Mouse (Mus musculus) right cerebral cortex, postnatal 36 days (tissue): ENCODE measurements around the gene Vps52.
"Not testable (repeated sequence)": the region's sequence is repeated elsewhere in the genome, so short reads cannot be mapped to it uniquely, and the experiment has no call there.

Source experiments
- DNase-seq, 2 experiments: peaks; one replicate each; pipeline ENCODE4 v3.0.0; 2022; ENCODE audit warnings: low spot score in 2 of 2, mixed read lengths in 1 of 2

The Vps52 gene

DNA sequence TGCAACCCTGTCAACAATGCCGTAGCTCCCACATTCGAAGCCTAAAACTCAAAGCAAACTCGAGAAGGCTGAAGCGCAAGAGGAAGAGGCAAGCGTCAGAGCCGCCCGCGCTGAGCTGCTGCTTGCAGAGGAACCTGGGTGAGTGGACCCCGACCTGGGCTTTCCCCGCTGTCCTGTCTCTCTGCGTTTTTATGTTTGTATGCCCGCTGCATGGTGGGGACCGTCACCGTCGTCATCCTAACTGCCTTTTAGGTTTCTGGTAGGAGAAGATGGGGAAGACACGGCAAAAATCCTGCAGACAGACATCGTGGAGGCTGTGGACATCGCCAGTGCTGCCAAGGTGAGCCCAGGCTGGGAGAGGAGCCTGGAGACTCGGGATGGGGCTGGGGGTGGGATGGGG is 14.2 kb upstream of the Vps52 start:
- no peak for DNase-seq

DNA sequence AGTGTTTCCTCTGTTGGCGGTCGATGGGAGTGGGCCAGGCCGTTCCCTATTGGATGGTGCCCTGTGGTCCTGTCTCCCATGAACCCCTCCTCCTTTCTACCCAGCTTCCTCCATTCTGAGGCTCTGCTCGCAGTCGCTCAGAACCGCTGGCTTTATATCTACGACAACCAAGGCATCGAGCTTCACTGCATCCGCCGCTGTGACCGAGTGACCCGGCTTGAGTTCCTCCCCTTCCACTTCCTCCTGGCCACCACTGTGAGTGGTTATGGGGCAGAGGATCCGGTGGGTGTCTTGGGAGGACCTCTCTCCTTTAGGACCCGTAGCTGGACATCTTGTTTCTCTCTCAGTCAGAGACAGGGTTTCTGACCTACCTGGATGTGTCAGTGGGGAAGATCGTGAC is 12.2 kb upstream of the Vps52 start:
- DNase-seq = no peak

DNA sequence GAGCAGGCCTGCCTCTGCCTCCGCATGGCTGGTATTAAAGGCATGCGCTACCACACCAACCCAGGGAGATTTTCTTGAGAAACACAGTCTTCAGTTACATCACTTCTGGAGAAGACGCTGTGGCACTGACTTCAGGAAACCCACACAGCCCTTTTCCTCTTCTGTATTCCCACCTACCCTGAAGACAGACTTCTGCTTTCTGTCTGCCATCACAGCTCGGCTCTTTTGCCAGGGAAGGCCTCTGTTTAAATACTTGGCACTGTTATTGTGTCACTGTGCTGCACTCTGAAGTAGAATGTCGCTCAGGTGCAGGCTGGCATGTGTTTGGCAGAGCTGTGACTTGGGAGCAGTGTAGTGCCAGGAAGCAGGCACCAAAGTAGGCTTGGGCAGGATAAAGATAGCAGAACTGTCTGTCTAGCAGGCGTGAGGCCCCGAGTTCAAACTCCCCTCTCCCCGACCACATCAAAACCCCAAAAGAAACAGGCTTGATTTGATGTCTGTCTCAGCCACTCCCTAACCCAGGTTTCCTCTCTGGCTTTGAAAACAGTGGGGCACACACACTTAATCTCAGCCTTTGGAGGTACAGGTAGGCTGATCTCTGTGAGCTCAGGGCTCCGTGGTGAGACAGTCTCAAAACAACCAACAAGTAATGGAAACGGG is 8.1 kb upstream of the Vps52 start:
- no peak for DNase-seq

DNA sequence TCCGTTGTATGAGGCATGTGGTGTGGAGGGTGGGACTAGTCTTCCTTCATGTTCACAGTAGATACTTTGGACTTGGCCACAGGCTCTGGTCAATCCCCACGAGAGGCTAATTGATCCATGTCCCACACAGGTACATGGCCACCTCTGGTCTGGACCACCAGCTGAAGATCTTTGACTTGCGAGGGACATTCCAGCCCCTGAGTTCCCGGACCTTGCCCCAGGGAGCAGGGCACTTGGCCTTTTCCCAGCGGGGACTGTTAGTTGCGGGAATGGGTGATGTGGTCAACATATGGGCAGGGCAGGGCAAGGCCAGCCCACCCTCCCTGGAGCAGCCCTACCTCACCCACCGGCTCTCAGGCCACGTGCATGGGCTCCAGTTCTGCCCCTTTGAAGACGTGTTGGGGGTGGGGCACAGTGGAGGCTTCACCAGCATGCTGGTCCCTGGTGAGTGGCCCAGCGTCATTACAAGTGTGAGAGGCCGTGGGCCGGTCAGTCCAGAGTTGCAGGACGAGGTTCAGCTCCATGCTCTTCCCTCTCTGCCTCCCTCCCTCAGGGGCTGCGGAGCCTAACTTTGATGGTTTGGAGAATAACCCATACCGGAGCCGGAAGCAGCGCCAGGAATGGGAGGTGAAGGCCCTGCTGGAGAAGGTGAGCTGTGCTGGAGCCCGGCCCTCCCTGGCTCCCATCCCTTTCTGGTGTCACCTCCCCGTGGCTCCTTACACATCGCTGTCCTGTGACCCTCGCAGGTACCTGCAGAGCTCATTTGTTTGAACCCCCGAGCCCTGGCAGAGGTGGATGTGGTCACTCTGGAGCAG is 7.3 kb upstream of the Vps52 start:
- no peak for DNase-seq

DNA sequence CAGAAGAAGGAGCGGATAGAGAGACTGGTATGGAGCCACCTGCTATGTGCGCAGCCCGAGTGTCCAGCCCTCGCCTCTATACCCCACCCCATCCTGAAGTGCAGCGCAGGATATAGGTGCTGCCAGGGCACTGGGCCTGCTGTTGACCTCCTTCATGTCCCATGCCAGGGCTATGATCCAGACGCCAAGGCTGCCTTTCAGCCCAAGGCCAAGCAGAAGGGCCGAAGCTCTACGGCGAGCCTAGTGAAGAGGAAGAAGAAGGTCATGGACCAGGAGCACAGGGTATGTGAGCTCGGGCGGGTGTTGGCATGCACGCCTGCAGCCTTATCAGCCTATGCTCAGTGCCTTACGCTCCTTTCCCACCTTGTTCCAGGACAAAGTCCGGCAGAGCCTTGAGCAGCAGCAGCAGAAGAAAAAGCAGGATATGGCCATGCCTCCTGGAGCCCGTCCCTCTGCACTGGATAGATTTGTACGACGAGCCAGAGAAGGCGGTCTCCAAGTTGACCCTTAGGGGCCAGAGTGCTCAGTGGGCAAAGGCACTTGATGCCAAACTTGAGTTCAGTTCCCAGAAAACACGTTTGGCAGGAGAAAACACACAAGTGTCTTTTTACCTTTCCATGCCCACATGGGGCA is 6.6 kb upstream of the Vps52 start:
- DNase-seq = no peak

DNA sequence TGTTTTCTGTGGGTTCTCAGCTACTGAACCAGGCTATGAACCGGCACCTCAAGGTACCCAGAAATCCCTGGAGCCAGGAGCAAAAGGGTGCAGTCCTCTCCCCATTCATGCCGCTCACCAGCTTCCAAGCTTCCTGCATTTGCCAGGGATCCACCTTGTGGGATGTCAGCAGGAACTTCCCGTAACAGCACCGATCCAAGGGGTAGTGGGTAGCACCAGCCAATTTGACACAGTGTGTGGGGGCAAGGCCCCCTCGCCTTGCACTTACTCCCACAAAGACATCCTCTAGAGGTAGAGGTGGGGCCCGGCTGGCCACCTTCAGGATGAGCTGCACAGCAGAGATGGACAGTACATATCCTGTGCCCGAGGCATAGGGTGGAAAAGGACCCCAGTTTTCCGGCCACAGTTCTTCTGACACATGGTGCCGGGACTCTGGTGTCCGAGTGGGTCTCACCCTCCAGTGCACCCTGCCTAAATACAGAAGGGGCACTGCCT is 5.4 kb upstream of the Vps52 start:
- DNase-seq = no peak

DNA sequence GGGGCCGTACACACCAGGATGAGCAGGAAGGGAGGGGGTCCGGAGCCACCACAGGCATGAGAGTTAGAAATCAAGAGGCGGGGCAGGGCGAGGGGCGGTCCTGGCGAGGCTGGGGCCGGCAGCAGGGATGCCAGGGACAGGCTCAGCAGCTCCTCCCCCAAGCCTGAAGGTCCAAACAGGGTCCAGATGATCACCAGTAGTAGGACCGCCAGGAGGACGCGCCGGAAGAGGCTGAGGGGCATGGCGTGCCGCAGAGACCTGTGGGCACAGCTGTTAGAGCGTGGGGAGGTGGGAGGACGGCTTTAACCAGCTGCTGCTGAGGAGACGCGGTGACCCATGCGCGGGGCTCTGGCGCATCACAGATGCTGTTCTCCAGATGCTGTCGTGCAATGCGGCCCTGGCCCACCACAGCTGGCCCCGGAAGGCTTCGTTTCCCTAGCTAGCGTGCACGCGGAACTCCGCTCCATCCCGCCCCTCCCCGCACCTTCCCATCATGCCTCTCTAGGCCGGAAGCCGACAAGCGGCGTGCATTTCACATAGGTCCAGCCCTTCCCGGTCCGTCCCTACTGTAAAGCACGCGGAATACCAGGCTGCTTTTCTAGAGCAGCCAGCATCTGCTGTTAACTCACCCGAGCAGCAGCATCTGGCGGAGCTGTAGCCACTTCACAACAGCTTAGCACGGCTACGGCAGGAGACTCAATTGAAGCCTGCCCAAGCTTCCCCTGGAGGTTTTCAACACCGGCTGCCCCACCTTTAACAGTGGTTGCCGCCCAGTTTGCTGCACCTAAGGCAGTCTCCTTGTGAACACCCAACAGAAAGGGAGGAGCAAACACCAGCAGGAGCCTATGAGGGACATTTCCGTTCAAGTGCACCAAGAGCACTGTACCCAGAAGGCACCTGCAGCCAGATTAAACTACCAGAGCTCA is 4.3 kb upstream of the Vps52 start, which contains the start of gene B3galt4:
B3galt4 (minus strand) TSS at position 468 of the 926 bp plus-strand sequence.
- peak; percentile 74 to 76 for DNase-seq

DNA sequence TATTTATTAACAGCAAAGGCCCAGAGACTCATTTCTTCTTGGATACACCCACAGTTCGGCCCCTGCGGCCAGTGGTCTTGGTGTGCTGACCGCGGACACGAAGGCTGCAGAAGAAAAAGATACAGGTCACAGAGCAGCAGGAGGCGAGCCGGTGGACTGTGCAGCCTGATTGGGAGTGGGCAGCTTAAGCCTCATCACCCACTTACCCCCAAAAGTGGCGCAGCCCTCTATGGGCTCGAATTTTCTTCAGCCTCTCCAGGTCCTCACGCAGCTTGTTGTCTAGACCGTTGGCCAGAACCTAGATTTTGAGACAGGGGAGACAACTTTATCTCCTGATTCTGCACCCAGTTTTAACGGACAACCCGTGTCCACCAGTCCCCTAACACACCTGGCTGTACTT is 3.6 kb upstream of the Vps52 start:
- DNase-seq = not testable (repeated sequence)

DNA sequence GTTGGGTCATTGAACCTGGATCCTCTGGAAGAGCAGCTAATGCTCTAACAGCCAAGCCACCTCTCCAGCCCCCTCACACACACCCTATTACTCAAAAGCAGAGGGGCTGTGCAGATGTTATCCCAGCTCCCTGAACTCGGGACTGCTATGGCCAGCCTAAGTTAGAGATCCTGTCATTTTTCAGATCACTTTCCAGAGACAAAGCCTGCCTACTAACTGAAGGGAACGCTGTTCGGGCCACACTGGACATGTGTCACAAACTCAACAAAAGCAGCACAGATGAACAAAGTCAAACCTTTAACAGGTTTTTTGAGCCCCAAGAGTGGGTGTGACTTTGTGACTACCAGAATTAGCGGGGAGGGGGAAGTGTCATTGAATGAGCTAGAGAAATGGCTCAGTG is 2.7 kb upstream of the Vps52 start:
- no peak for DNase-seq

DNA sequence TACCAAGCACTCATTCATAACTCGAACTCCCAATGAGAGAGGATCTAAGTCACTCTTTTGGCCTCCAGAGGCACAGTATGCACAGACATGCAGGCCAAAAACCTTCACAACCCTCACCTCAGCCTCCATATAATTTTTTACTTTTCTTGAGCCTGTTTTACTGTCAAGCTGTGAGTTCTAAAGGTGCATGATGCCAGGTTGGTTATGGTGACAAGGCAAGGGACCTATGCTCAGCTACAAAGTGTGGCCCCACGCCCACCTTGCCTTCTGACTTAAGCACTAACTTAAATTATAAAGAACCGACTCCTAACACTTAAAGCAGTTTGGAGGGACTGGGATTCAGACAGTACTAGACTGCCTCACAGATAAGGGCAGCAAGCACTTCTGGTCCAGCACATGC is 2.3 kb upstream of the Vps52 start:
- DNase-seq = no peak

DNA sequence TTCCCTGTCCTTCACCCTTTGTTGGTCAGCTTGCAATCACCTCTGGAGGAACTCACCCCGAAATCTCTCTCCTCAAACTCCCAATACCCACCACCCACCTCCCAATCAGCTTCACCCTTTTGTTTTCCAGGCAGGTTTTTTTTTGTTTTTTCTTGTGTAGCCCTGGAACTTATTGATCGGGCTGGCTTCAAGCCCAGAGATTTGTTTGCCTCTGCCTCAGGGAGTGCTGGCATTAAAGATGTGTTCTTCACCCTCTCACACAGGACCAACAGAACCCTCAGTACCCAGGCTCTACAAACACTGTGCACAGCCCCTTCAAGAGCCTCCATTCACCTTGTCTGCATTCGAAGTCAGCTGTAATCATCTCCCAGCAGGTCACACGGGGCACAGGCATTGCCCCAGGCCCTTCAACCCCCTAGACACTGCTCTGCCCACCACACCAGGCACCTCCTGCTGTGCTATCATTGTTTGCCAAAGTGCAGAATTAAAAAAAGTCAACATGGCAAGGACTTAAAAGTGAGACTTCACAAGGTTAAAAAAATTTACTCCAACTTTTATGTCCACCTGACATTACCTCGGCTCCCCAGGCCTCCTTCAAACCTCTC is 1.5 kb upstream of the Vps52 start:
- no peak for DNase-seq

DNA sequence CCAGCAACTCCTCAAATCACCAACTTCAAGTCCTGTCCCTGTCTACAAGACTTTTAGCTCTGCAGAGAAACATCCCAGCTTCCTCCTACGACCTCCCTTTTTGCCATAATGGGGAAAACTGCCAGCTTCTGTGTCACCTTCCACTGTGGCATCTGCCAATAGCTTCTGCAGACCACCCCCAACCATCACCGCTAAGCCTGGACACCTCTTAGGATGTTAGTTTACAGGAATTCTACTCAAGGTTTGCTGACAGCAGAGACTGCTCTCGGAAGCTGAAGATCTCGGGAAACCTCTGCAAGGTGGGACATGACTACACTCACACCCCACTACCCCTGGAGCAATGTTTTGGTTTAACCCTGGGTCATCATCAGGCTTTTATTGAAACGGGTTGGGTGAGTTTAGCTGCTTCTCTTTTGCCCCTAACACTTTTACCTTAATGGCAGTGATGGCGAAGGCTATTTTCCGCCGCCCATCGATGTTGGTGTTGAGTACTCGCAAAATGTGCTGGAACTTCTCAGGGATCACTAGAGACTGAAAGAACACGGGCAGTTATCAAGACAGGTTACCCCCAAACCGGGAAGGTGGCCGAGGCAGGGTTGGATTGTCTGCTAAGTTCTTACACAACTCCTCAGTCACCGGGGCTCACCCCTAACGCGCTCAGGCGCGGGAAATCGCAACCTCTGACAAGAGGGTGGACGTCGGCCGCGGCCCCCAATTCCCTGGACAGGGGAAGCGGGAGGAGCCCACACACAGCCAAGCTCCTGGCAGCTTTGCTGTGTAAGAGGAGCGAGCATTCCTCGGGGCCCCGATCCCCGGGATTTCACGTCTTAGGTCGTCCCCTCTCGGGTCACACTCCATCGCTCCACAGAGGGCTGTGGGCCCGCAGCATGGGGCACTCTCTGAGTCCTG is 712 bp upstream of the Vps52 start:
- DNase-seq = no peak

DNA sequence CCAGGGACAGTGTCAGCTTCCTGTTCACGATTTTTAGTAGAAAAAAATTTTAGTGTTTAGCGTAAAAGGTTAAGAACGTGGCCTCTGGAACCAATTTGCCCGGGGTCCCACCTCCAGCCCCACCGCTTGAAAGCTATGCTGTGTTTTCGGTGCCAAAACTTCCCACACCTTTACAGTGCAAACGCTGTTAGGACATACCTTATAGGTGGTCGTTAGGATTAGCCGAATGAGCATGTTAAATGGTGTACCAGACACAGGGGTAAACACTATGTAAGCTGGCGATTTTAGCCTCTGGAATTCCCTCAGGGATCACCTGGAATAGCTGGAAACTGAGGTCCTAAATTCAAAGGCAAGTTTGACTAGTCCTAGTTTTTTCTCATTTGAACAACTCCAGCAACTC is 724 bp downstream of the Vps52 start:
- DNase-seq = no peak

DNA sequence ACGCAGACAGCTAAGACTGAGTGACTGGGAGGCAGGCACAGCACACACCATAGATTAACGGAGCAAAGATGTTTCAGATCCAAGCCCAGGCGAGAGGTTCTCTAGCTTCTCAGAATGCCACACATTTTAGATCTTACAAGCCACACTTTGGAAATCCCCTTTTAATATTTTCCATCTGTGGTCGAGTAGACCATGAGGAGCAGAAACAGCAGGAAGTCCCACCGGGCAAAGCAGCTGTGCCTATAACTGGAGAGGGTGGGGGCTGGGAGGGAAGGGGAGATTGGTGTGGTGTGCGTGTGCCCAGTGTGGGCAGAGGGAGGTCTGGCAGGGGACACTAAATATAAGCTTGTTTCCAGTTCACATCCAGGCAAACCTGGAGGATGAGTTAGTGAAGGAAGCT is 1.9 kb downstream of the Vps52 start:
- DNase-seq = no peak

DNA sequence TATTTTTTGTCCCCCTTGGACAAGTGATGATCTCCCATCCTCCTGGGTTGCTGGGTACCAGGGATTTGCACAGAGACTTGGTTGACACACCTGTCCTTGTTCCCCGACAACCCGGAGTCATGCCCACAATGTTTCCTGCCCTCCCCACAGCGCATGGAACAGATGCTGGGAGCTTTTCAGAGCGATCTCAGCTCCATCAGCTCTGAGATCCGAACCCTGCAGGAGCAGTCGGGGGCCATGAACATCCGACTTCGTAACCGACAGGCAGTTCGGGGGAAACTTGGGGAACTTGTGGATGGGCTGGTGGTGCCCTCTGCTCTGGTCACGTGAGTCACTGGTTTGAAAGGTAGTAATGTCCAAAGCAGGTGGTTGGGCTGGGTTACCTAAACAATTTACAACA is 2.8 kb downstream of the Vps52 start:
- no peak for DNase-seq

DNA sequence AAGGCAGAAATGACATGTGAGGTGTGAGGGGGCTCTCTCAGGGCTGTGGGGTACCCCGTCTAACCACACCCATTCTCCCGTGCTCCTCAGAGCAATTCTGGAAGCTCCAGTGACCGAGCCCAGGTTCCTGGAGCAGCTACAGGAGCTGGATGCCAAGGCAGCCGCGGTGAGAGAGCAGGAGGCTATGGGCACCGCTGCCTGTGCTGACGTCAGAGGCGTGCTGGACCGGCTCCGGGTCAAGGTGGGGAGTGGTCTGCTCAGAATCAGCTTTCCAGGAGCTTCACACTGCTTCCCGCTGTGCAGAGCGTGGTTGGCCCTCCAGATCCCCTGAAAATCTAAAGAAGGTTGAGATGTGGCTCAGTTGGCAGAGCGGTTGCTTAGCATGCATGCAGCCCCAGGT is 3.5 kb downstream of the Vps52 start:
- no peak for DNase-seq

DNA sequence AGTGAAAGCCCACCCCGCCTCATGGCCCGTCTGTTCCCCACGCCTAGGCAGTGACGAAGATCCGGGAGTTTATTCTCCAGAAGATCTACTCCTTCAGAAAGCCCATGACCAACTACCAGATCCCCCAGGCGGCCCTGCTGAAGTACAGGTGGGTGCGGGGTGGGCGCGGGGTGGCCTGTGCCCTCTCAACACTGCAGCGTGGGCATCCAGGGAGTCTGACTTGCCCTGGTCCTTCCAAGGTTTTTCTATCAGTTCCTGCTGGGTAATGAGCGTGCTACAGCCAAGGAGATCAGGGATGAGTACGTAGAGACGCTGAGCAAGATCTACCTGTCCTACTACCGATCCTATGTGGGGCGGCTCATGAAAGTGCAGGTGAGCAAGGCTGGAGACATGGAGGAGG is 4.3 kb downstream of the Vps52 start:
- no peak for DNase-seq

DNA sequence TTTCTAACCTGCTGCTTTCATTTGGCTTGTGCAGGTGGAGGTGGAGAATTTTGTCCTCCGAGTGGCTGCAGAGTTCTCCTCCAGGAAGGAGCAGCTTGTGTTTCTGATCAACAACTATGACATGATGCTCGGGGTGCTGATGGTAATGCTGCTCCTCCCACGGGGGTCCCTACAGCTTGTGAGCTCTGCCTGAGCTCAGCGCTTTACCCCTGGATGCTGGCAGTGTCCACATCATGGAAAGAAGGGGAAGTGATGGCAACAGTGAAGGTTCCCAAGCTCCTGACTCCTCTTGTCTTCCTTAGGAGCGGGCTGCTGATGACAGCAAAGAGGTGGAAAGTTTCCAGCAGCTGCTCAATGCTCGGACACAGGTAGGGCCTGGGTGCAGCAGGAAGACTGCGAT is 7.3 kb downstream of the Vps52 start:
- no peak for DNase-seq

DNA sequence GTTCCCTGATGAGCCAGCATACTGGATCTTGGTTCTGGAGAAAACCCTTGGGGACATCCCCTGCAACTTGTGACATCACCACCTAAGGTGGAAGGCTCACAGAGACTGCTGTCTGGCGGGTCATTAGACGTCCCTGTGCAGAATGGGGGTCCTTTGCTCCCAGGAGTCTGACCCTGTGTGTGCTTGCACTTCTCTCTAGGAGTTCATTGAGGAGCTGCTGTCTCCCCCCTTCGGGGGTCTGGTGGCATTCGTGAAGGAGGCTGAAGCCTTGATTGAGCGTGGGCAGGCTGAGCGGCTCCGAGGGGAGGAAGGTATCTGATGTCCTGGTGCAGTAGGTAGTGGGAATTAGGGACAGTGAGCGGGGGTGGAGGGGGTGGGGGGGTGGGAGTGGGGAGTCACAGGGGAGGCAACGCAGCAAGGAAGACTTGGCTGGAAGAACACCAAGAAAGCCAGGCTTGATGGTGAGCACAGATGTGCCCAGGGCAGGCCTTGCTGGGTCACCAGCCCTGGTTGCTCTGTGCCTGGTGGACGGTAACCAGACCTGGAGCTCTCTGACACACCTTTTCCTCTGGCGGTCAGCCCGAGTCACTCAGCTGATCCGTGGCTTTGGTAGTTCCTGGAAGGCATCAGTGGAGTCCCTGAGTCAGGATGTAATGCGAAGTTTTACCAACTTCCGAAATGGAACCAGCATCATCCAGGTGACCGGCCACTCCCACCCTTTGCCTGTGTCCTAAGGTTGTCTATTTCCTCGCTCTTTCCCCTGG is 9.7 kb downstream of the Vps52 start:
- DNase-seq = no peak
